Mouse (Mus musculus): Measurements from ENCODE around the gene Dgkd.
"Not testable (repeated sequence)": the region's sequence is repeated elsewhere in the genome, so short reads cannot be mapped to it uniquely, and the experiment has no call there.

Dgkd gene

DNA sequence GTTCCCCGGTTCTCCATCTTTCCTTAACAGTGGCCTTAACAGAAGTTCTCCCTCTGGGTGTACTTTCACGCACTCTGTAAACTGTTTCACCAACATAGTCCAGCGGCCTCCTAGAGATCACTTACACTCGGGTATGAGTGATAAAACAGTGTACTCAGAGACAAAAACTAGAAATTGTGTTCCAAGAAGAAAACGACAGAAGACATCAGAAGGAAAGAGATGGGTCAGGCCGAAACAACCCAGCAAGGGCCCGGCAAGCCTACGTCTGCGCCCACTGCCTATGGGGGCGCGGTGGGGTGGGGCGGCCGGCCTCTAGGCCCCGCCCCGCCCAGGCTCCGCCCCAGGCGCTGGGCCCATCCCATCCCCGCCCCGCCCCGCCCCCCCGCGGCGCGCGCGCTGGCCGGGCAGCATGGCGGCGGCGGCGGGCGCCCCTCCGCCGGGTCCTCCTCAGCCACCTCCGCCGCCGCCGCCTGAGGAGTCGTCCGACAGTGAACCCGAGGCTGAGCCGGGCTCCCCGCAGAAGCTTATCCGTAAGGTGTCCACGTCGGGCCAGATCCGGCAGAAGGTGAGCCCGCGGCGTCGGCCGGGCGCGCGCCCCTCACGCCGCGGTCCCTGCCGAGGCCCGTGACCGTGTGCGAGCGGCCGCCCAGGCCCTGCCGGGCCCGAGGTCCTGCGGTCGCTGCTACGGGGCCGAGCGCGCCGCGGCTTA, at the start of gene Dgkd:
Dgkd (plus strand) TSS at position 396 of the 709 bp plus-strand sequence.
- DNase-seq (ENCODE audit: low spot score in 2 of 2): peak; percentile 39 to 42

DNA sequence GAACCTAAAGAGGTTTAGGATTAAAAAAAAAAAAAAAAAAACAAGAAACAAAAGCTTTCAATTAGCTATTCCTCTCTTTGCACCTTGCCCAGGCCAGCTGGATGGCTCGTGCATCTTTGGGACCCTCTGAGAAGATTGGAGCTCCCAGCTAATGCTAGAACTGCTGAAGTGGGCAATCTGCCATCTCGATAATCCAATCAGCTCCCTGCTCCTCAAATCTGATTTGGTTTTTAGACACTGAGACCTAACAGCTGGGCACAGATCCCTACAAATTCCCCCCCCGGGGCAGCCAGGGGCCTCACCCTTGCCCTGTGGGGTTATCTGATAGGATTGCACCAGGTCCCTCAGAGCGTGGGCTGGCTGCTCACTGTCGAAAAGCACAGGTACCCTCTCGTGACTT, 49.5 kb upstream of the Dgkd start, which contains the start of gene Sag:
Sag (plus strand) TSS at position 105 of the 400 bp plus-strand sequence.
- no peak for DNase-seq (ENCODE audit: low spot score in 2 of 2)

DNA sequence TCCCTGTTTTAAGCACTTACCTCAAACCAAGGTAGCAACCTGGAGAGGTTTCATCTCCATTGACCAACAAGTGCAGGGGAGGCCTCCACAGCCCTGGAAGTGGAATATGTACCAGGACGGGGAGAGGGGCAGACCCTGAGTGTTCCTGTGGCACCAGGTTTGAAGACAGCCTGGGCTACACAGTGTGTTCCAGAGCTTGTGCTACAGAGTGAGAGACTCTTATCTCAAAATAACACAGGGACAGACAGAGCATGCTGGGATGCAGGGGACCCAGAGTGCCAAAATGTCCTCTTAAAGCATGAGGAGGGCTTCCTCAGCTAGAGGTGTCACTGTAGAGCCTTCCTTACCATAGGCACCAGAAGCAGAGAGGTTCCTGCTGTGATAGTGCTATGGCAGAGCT, 45.3 kb upstream of the Dgkd start:
- no peak for DNase-seq (ENCODE audit: low spot score in 2 of 2)

DNA sequence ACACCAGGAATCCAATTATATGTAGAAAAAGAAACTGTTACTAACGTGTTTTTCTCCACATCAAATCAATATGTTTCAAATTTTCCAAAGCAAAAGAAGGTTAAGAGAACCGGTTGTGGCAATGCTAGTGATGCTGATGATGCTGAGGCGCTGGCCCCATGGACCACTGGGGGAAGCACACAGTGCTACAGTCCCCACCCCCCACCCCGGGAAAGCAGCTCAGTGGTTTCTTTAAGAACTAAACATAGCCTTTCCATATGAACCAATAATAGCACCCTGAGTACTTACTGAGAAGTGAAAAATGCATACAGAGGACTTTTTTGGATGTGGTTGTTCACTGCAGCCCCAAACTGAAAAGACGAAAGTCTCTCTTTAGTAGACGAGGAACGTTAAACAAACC, 41.7 kb upstream of the Dgkd start:
- DNase-seq (ENCODE audit: low spot score in 2 of 2): no peak

DNA sequence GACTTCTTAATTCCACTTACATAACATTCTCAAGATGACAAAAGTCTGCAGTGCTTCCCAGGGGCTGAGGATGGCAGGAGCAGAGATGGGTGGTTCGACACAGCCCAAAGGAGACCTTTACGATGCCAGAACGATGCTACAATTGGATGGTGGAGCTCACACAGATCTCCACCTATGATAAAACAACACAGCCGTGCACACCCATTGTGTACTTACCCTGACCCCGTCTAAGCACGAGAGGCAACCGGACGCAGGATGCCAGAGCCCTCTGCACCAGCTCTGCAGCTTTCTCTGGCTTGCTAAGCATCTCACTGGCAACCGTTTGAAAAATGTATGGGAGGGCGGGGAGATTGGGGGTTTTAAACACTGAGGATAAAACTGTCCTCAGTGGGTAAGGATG, 41.0 kb upstream of the Dgkd start:
- no peak for DNase-seq (ENCODE audit: low spot score in 2 of 2)

DNA sequence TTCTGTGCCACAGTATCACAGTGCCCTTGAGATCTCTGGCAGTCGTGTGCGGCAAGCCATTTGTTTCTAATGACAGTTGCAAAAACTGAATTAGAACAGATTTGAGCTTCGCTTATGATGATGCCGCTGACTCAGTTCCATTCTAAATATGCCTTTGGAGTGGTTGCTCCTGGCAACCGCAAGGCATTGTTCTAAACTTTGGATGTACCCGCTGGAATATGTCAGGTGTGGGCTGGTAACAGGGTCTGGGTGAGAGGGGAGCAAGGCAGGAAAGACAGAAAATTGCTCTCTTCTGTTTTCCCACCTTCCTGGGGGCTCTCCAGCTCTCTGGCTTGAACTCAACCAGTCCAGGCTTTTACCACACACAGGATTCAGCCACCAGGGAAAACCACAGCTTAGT, 39.9 kb upstream of the Dgkd start:
- DNase-seq (ENCODE audit: low spot score in 2 of 2): peak; percentile 57 to 70

DNA sequence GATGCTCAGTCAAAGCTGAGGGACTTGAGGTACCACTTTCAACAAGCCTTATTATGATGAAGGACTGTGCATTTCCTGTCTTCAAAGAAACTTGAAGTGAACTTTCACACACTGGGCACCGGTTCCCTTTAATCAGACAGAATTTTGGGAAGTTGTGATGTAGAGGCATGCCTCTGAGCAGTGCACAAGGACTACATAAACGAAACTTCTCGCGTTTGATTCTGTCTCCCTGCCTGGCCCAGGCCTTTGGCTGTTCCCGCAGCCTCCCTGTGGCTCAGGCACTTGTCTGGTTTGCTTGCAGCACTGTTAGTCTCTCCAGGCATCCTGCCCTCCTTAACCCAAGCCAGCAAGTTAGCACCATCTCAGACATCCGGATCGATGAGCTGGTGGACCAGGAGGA, 39.4 kb upstream of the Dgkd start:
- DNase-seq (ENCODE audit: low spot score in 2 of 2): no peak

DNA sequence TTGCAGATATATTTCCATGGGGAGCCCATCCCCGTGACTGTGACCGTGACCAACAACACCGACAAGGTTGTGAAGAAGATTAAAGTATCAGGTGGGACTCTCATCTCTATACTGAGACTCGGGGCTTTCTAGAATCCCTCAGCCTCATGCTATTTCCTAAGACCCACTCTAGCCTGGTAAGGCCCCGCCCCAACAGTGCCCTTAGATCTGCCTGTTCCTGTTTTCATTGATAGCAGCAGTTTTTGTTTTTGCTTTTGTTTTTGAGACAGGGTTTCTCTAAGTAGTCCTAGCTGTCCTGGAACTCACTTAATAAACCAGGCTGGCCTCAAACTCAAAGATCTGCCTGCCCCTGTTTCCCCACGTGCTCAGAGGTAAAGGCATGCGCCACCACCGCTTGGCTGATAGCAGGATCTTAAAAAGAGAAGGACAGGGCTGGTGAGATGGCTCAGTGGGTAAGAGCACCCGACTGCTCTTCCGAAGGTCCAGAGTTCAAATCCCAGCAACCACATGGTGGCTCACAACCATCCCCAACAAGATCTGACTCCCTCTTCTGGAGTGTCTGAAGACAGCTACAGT, 28.6 kb upstream of the Dgkd start:
- no peak for DNase-seq (ENCODE audit: low spot score in 2 of 2)

DNA sequence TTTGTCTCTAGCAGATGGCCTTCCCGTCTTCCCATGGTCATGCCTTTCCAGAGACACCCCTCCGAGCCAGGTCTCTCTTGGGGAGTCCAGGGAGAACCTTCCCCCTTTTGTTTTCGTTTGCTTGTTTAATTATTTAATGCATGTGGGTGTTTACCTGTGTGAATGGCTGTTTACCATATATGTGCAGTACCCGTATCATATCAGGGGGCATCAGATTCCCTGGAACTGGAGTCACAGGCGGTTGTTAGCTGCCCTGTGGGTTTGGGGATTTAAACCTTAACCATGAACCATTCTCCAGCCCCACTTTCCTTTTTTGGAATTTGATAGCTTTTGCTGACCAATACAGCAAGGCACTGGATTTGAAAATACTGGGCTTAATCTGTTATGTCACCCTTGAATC, 27.8 kb upstream of the Dgkd start:
- DNase-seq (ENCODE audit: low spot score in 2 of 2): no peak

DNA sequence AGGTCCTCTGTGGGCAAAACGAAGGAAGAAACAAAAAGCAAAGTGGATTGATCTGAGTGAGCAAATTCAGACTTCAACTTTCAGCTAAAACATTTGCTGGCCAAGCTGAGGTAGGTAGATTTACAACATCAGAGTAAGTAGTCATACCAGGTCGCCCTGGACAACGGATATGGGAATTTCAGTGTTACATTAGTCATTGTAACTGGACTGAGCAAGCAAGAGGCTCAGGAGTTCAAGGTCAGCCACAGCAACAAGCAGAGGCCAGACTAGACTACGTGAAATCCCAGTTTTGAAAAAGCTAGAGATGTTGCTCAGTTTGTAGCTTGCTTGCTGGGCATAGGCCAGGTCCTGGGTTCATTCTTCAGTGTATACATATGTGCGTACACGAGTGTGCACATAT, 27.1 kb upstream of the Dgkd start:
- DNase-seq (ENCODE audit: low spot score in 2 of 2): no peak

DNA sequence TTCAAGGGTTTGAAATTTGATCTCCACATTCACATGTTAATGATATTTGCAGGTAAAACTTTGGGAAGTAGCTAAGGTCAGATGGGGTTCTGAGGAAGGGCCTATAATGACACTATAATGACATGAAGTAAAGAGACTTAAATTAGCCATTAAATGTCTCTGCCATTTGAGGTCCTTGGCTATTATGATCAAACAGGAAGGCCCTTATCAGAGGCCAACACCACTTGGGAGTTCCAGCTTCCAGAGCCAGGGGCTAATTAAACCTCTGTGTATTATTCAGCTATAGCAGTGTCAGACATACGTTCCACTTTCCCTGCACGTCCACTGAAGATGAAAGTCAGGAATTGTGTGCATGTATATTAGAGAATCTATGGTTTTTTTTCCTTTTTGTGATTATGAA, 26.6 kb upstream of the Dgkd start:
- no peak for DNase-seq (ENCODE audit: low spot score in 2 of 2)

DNA sequence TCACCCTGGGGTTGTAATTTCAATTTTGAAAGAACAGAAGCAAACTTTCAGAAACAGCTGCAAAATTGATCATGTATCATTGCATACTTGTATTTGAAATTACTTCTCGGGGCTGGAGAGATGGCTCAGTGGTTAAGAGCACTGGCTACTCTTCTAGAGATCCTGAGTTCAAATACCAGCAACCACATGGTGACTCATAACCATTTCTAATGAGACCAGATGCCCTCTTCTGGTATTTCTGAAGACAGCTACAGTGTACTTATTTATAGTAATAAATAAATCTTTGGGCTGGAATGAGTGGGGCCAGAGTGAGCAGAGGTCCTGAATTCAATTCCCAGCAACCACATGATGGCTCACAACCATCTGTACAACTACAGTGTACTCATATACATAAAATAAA, 25.6 kb upstream of the Dgkd start:
- not testable (repeated sequence) for DNase-seq (ENCODE audit: low spot score in 2 of 2)

DNA sequence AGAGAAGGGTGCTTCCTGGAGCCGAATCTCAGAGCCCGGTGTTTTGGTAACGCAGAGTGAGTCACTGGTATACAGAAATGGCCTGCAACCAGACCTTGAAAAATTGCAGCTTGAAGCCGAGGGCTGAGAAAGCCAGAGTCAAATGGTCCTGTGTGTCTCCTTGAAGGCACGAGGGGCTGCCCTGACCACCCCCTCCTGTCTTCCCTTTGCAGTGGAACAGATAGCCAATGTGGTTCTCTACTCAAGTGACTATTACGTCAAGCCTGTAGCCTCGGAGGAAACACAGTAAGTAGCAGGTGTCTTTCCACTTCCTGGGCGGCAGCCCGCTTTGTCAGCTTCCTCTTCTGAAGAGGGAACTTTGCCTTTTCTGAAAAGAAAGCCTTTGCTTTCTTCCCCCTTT, 24.9 kb upstream of the Dgkd start:
- no peak for DNase-seq (ENCODE audit: low spot score in 2 of 2)

DNA sequence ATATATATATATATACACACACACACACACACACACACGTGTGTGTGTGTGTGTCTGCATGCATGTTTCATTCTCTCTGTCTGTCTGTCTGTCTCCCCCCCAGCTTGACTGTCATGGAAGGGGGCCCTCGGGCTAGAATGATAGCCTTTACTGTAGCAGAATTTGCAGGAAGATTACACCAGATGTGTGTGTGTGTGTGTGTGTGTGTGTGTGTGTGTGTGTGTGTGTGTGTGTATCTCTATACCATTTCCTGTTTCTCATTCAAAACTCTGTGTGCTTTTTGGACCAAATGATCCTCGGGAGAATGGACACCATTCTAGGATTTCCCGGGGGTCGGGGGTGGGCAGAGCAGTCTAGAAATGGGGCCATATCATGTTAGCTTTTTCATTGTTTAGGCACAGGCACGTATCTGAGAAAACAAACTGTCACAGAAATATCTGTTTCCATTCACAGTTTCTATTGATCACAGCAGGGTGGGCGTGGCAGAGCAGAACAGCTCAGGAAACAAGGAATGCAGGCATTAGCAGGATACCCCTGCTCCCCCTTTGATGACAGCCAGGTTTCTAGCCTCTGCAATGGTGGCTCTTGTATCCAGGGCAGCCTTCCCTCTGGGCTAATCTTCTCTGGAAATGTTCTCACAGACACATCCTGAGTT, 24.0 kb upstream of the Dgkd start:
- no peak for DNase-seq (ENCODE audit: low spot score in 2 of 2)

DNA sequence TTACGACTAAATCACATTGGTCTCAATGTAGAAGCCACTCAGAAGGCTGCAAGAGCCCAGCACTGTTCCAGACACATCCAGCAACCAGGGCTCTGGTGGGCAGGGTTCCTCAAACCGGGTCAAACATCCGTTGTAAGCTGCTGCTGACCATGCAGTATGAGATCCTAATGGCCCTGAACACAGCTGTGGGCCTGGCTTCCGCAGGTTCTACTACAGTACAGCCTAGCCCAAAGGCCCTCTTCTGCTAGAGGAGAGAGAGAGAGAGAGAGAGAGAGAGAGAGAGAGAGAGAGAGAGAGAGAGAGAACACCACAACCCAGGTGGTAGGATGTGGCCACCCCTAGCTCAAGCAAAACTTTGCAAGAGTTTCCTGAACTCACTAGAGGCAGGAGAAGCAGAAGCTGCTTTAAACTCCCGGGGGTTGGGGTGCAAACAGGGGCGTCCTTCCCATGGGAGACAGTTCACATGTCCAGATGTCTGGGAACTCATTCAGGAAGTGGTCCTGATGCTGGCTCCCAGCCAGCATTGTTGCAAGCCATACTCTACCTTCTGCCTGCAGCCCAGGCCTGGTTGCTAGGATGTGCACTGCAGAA, 23.4 kb upstream of the Dgkd start:
- DNase-seq (ENCODE audit: low spot score in 2 of 2): no peak

DNA sequence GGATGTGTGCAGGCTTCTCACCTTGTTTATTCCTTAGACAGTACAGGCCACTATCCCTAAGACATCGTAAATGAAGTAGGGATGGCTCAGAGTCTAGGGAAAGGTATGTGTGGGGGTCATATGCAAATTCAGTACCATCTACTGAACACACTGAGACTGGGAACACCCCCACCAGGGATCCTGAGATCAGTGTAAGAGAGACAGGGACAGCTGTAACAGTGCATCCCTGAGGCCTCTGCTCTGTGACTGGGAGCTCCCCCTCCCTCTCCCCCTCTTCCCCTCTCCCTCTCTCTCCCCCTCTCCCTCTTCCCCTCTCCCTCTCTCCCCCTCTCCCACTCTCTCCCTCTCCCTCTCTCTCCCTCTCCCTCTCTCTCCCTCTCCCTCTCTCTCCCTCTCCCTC, 16.6 kb upstream of the Dgkd start:
- no peak for DNase-seq (ENCODE audit: low spot score in 2 of 2)

DNA sequence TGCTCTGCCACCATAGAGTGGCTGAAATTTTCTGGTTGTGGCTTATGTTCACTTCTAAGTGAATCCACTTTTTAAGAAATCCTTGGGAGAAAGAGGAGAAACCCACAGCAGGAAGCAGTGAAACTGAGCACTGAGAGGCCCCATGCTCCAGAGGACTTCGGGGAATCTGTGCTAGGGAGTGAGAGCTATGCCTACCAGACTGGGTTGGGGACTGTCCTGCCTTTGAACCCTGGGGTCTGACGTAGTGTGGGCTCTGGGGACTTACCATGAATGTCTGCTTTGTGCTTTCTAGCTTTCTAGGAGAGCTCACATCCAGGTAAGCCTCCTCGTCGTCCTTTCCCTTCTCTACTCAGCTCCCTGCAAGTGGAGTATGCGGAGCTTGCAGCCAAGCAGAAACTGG, 16.1 kb upstream of the Dgkd start:
- DNase-seq (ENCODE audit: low spot score in 2 of 2): no peak

DNA sequence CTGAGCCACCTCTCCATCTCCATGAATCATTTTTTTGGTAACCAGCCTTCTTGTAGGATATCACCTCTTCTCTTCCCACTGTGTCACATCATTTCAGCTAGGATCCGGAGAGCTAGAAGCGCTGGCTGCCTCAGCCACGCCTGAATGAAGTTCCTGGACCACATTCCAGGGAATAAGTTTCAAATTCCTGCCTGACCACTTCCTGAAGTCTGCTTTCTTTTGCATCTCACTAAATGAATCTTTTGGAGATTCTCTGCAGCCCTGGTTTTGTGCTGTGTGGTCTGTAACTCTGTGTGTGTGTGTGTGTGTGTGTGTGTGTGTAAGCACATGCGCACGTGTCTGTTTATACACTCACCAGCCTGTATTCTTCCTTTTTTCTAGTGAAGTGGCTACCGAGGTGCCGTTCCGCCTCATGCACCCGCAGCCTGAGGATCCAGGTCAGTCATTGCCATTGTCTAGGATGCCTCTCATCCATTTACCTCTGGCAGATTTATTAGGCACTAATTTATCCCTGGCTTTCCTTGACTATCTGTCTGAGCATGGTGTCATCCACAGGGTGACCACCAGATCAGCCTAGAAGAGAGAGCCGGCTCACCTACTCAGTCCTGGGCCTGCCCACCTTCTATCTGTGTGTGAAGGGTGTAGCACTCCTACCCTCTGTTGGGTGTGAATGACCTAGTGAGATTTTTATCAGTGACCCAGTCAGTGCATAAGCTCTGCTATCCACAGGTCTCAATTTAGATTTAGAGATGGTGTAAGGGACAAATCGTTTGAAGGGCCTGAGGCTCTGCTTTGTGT, 12.5 kb upstream of the Dgkd start:
- no peak for DNase-seq (ENCODE audit: low spot score in 2 of 2)

DNA sequence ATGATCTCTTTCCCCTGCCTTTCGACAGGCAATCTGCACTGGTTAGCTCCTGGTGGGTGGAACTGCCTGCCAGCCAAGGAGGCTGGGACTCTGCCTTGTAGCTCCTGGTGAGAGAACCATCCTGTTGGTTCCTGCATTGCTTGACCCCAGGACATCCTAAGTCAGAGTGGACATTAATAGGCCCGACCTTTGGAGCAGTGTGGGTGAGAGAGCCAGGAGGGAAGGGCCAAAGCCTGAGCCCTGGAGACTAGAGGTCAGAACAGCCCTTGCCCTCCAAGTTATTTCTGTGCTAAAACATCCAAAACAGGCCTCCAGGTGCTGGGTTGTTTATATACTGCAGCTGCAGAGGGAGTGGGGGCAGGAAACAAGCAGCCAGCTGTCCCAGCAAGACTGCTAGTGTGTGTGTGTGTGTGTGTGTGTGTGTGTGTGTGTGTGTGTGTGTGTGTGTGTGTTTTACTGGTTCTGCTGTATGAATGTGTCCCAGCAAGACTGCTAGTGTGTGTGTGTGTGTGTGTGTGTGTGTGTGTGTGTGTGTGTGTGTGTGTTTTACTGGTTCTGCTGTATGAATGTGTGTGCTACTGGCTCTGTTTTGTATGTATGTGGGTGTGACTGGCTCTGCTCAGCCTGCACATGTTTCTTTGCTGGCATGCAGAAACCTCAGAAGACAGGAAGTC, 6.1 kb upstream of the Dgkd start:
- peak in 1 of 2 experiments; percentile 17 for DNase-seq (ENCODE audit: low spot score in 2 of 2)

DNA sequence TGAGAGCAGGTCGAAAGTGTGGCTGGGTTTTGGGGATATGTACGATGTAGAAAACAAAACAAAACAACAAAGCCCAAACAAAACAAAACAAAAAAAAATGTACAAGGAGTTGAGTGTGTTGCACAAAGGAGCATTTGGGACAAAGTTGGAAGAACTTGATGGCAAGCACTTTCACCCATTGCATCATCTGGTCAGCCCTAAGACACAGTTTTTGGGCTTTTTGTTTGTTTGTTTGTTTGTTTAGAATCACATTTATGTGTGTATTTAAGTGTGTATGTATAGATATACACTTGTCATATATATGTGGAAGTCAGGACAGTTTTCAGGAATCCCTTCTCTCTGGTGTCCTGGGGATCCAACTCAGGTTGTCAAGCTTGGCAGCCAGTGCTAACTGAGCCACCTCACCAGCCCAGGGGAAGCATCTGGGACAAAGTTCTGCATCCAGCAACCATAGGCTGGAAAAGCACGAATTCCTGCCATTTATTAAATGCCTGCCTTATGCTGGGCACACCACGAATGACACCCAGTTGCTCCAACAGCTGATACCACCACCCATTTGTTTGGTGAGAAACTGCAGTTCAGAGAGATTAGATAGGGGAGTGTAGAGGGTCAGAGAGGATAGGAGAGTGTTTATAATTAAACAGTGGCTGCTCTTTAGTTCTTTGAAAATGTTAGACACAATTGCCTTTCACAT, 5.5 kb upstream of the Dgkd start:
- DNase-seq (ENCODE audit: low spot score in 2 of 2): no peak

Data from frontal cortex, postnatal 36 days (tissue).